Comparison of ENCODE assay signal across 18 mouse cellular contexts in the genomic region with DNA sequence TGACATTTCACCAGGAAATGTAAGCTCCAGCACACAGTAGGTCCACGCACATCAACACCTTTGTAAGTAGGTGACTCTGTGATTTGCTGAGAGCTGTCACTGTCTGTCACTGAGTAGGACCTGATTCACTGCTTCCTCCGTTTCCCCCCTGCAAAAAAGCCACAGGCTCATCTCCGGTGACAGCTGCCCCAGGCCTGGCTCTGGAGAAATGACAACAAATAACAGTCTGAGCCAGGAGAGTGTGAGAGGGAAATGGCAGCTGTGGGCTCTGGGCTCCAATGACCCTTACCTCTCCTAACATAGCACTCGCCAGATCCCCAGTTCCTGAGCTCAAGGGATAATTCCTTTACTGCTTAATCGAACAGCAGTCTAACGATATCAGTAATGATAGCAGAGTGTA.
A peak's percentile ranks its signal among the peaks of the same experiment; 100 is the strongest.
DNase-seq lines count a peak whose midpoint lies in the region; ATAC-seq lines count a peak whose summit lies in the region.
"Had no signal": no experiment of that assay in that cellular context is flagged by ENCODE, and none has a peak within 500 bp of the region (broad histone marks: within the 10 kb centered on the region; RNA-seq: fewer than 3 reads in every experiment).

No protein-coding gene starts in this region.

- DNase-seq in embryo, embryonic 10.5 days (ENCODE audit: low spot score), result peak; percentile 14
- DNase-seq in embryo, embryonic 9.5 days (ENCODE audit: extremely low spot score), result no peak
- no peak for DNase-seq in heart, postnatal 4 days
- DNase-seq: adrenal gland, adult 2 months; adrenal gland, postnatal 36 days; gastrocnemius, postnatal 10 days; heart, adult 18-20 months; heart, postnatal 10 days had no signal

- no peak overlapping the region for H3K4me2 ChIP-seq in midbrain, embryonic 16.5 days (ENCODE audit: low read length)
- H3K4me2 ChIP-seq in midbrain, embryonic 15.5 days, result no peak overlapping the region
- H3K4me2 ChIP-seq: hindbrain, embryonic 13.5 days had no signal

- no peaks in the 10 kb centered on the region for H3K27me3 ChIP-seq in midbrain, embryonic 16.5 days (ENCODE audit: control insufficient read depth, insufficient read depth, low read depth, low read length)
- no peaks in the 10 kb centered on the region for H3K27me3 ChIP-seq in midbrain, embryonic 15.5 days (replicated peaks)
- H3K27me3 ChIP-seq: hindbrain, embryonic 13.5 days had no signal

- no peaks in the 10 kb centered on the region for H3K36me3 ChIP-seq in midbrain, embryonic 16.5 days (ENCODE audit: control insufficient read depth, insufficient read depth, low read length)
- H3K36me3 ChIP-seq in midbrain, embryonic 15.5 days (replicated peaks), result no peaks in the 10 kb centered on the region
- H3K36me3 ChIP-seq: heart, embryonic 10.5 days had no signal

- ATAC-seq in midbrain, embryonic 16.5 days, result no peak
- no peak for ATAC-seq in midbrain, embryonic 15.5 days (replicated peaks)
- peak; percentile 13 for ATAC-seq in CD4-positive, CD25-positive, alpha-beta regulatory T cell, adult 4 months
- ATAC-seq in erythroid progenitor cell, adult 5-6 weeks (replicated peaks; ENCODE audit: low FRiP score, poor library complexity, severe bottlenecking), result no peak
- ATAC-seq: forebrain, embryonic 14.5 days; hindbrain, postnatal 0 days had no signal

- no peaks in the 10 kb centered on the region for H3K9me3 ChIP-seq in midbrain, embryonic 16.5 days (replicated peaks; ENCODE audit: control insufficient read depth, low read length, poor library complexity, severe bottlenecking)
- H3K9me3 ChIP-seq in midbrain, embryonic 15.5 days, result no peaks in the 10 kb centered on the region
- H3K9me3 ChIP-seq: embryonic facial prominence, embryonic 10.5 days; forebrain, embryonic 10.5 days; heart, embryonic 10.5 days; hindbrain, embryonic 13.5 days had no signal

- no peak overlapping the region for H3K4me3 ChIP-seq in midbrain, embryonic 16.5 days (ENCODE audit: low read depth, low read length)
- H3K4me3 ChIP-seq in midbrain, embryonic 15.5 days, result no peak overlapping the region
- H3K4me3 ChIP-seq: embryonic facial prominence, embryonic 10.5 days; forebrain, embryonic 10.5 days; heart, embryonic 10.5 days; hindbrain, embryonic 13.5 days had no signal

- H3K4me1 ChIP-seq in midbrain, embryonic 16.5 days (ENCODE audit: control insufficient read depth, insufficient read depth, low read length), result no peaks in the 10 kb centered on the region
- peaks cover 8% of the 10 kb centered on the region for H3K4me1 ChIP-seq in midbrain, embryonic 15.5 days
- H3K4me1 ChIP-seq: forebrain, embryonic 10.5 days had no signal

- 71% methylated on average over 6 of the region's 6 CpGs for WGBS in midbrain, embryonic 16.5 days
- WGBS in midbrain, embryonic 15.5 days, result 72% methylated on average over 6 of the region's 6 CpGs

- 0 out of 2 replicates have a peak overlapping the region, but pooled peaks have one; percentile 16 for H3K9ac ChIP-seq in midbrain, embryonic 16.5 days (ENCODE audit: low read depth, low read length)
- no peak overlapping the region for H3K9ac ChIP-seq in midbrain, embryonic 15.5 days
- H3K9ac ChIP-seq: hindbrain, embryonic 13.5 days had no signal

- H3K27ac ChIP-seq in midbrain, embryonic 16.5 days (ENCODE audit: low read length), result no peak overlapping the region
- no peak overlapping the region for H3K27ac ChIP-seq in midbrain, embryonic 15.5 days
- H3K27ac ChIP-seq: embryonic facial prominence, embryonic 10.5 days; forebrain, embryonic 10.5 days; heart, embryonic 10.5 days; hindbrain, embryonic 13.5 days; hindbrain, postnatal 0 days had no signal
